ENCODE assay signal across 9 mouse cellular contexts in the genomic region with DNA sequence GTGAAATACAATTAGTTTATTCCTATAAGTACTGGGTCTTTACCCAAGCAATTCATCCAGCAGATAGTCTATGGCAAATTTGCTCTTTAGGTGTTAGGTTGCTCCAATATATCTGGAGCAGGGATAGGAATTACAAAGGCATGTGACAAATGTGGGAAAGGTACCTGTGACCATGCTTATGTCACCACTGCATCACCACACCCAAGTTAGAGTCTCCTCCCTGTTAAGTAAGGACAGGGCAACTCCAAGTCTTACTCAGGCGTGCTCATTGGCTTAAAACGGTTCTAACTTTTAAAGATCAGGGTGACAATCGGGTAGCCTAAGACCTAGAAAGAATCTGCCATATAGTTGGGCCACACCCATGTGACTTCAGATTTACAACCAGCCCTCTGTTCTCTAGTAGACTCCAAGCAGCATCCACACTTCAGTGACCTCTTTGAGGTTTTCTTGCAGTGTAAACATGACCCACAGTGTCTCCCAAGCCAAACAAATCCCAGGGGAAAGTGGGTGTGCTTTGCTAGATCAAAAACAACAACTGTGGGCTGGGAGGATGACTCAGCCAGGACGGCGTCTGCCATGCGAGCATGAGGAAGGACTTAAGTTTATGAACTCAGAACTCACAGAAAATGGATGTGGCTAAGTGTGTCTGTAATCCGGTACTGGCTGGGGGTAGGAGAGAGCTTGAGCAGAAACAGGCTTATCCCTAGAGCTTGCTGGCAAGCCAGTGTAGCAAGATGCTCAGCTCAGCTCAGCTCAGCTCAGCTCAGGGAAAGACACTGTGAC. TPM values are rescaled to one million over a fixed set of nuclear protein-coding genes. Genes with fewer than 3 reads are reported as not detected.
DNase-seq lines count a peak whose midpoint lies in the region; ATAC-seq and TF ChIP-seq lines count a peak whose summit lies in the region.
"Had no signal": no experiment of that assay in that cellular context is flagged by ENCODE, and none has a peak within 500 bp of the region (broad histone marks: within the 10 kb centered on the region; RNA-seq: fewer than 3 reads in every experiment).

No protein-coding gene starts in this region.

- no peaks in the 10 kb centered on the region for H3K36me3 ChIP-seq in lung, embryonic 14.5 days (ENCODE audit: insufficient read depth)
- no peaks in the 10 kb centered on the region for H3K36me3 ChIP-seq in stomach, embryonic 15.5 days
- no peaks in the 10 kb centered on the region for H3K36me3 ChIP-seq in forebrain, embryonic 10.5 days (replicated peaks)
- H3K36me3 ChIP-seq in neural tube, embryonic 15.5 days, result no peaks in the 10 kb centered on the region
- H3K36me3 ChIP-seq: heart, embryonic 15.5 days had no signal

- no peak overlapping the region for H3K4me3 ChIP-seq in lung, embryonic 14.5 days (ENCODE audit: low read depth, low read length)
- H3K4me3 ChIP-seq in lung, adult 2 months (replicated peaks; ENCODE audit: extremely low read depth, low read depth, low read length), result no peak overlapping the region
- H3K4me3 ChIP-seq in stomach, embryonic 15.5 days (replicated peaks), result no peak overlapping the region
- H3K4me3 ChIP-seq in forebrain, embryonic 10.5 days, result no peak overlapping the region
- no peak overlapping the region for H3K4me3 ChIP-seq in neural tube, embryonic 15.5 days (replicated peaks)
- H3K4me3 ChIP-seq: heart, embryonic 15.5 days had no signal

- H3K9ac ChIP-seq in lung, embryonic 14.5 days, result no peak overlapping the region
- H3K9ac ChIP-seq in stomach, embryonic 15.5 days, result no peak overlapping the region
- H3K9ac ChIP-seq in neural tube, embryonic 15.5 days (replicated peaks), result no peak overlapping the region
- H3K9ac ChIP-seq: heart, embryonic 15.5 days had no signal

- peak; percentile 23 for DNase-seq in lung, embryonic 14.5 days
- no peak for DNase-seq in lung, adult 2 months
- peak; percentile 52 to 74 for DNase-seq in heart, adult 9 months (ENCODE audit: low spot score in 2 of 2)
- peak; percentile 40 for DNase-seq in large intestine, adult 2 months (ENCODE audit: low read depth, low spot score)
- DNase-seq in forebrain, embryonic 10.5 days (ENCODE audit: extremely low spot score, low spot score), result no peak
- DNase-seq in cerebellum, postnatal 4 days (ENCODE audit: low spot score in 2 of 2), result no peak

- TF ChIP-seq CTCF in lung, embryonic 14.5 days (IDR thresholded peaks at IDR 0.05; ENCODE audit: low read depth), result no peak
- TF ChIP-seq CTCF in lung, adult 2 months (IDR thresholded peaks at IDR 0.05; ENCODE audit: insufficient read depth, low read length), result no peak

- TF ChIP-seq POLR2A in lung, adult 2 months (IDR thresholded peaks at IDR 0.05; ENCODE audit: borderline replicate concordance, extremely low read depth, low read depth, low read length), result no peak

- H3K4me2 ChIP-seq in lung, embryonic 14.5 days, result no peak overlapping the region
- no peak overlapping the region for H3K4me2 ChIP-seq in stomach, embryonic 15.5 days
- no peak overlapping the region for H3K4me2 ChIP-seq in neural tube, embryonic 15.5 days
- H3K4me2 ChIP-seq: heart, embryonic 15.5 days had no signal

- H3K9me3 ChIP-seq in lung, embryonic 14.5 days (ENCODE audit: low read depth, low read length), result no peaks in the 10 kb centered on the region
- H3K9me3 ChIP-seq in stomach, embryonic 15.5 days, result no peaks in the 10 kb centered on the region
- no peaks in the 10 kb centered on the region for H3K9me3 ChIP-seq in forebrain, embryonic 10.5 days
- H3K9me3 ChIP-seq in neural tube, embryonic 15.5 days (replicated peaks), result no peaks in the 10 kb centered on the region
- H3K9me3 ChIP-seq: heart, embryonic 15.5 days had no signal

- peak; percentile 52 for ATAC-seq in lung, embryonic 14.5 days (ENCODE audit: insufficient read depth)
- 0 out of 2 replicates have a peak, but pooled peaks have one; percentile 53 for ATAC-seq in stomach, embryonic 15.5 days (ENCODE audit: insufficient read depth, low FRiP score, low read depth)
- ATAC-seq in neural tube, embryonic 15.5 days (ENCODE audit: low FRiP score), result no peak

- H3K4me1 ChIP-seq in lung, embryonic 14.5 days (ENCODE audit: insufficient read depth), result no peaks in the 10 kb centered on the region
- H3K4me1 ChIP-seq in lung, adult 2 months (ENCODE audit: control insufficient read depth, insufficient read depth, low read length), result no peaks in the 10 kb centered on the region
- H3K4me1 ChIP-seq in stomach, embryonic 15.5 days, result no peaks in the 10 kb centered on the region
- no peaks in the 10 kb centered on the region for H3K4me1 ChIP-seq in forebrain, embryonic 10.5 days
- no peaks in the 10 kb centered on the region for H3K4me1 ChIP-seq in neural tube, embryonic 15.5 days
- H3K4me1 ChIP-seq: heart, embryonic 15.5 days had no signal

- no peaks in the 10 kb centered on the region for H3K27me3 ChIP-seq in lung, embryonic 14.5 days (ENCODE audit: insufficient read depth, low read length)
- no peaks in the 10 kb centered on the region for H3K27me3 ChIP-seq in stomach, embryonic 15.5 days (replicated peaks)
- no peaks in the 10 kb centered on the region for H3K27me3 ChIP-seq in forebrain, embryonic 10.5 days (ENCODE audit: poor library complexity, severe bottlenecking)
- H3K27me3 ChIP-seq in neural tube, embryonic 15.5 days (replicated peaks), result no peaks in the 10 kb centered on the region
- H3K27me3 ChIP-seq: heart, embryonic 15.5 days had no signal

- WGBS in lung, embryonic 14.5 days, result 37% methylated on average over 7 of the region's 7 CpGs
- 40% methylated on average over 7 of the region's 7 CpGs for WGBS in lung, adult 2 months
- 7% methylated on average over 7 of the region's 7 CpGs for WGBS in large intestine, adult 2 months
- 27% methylated on average over 7 of the region's 7 CpGs for WGBS in stomach, embryonic 15.5 days
- WGBS in forebrain, embryonic 10.5 days, result 79% methylated on average over 7 of the region's 7 CpGs
- WGBS in neural tube, embryonic 15.5 days, result 70% methylated on average over 7 of the region's 7 CpGs

- H3K27ac ChIP-seq in lung, embryonic 14.5 days (ENCODE audit: low read depth), result no peak overlapping the region
- H3K27ac ChIP-seq in stomach, embryonic 15.5 days, result no peak overlapping the region
- H3K27ac ChIP-seq in forebrain, embryonic 10.5 days, result no peak overlapping the region
- H3K27ac ChIP-seq in neural tube, embryonic 15.5 days (replicated peaks), result no peak overlapping the region
- H3K27ac ChIP-seq: heart, embryonic 15.5 days had no signal

RNA-seq across cellular contexts. Expression of a gene that starts 33.5 kb away (rescaled TPM):
- 0.53 and 1.0 TPM in 2 replicates for polyA plus RNA-seq in lung, embryonic 14.5 days (2014; fragmentation: Nextera tagmentation; extraction: Ambion mirVana)
- 2.5 and 4.3 TPM in 2 replicates for polyA plus RNA-seq in lung, adult 2 months (2012; rRNA removed)
- 0.25 and 0.33 TPM in 2 replicates for polyA plus RNA-seq in large intestine, adult 2 months (2012; rRNA removed)
- polyA plus RNA-seq in stomach, embryonic 15.5 days (2015; fragmentation: Nextera tagmentation; extraction: Ambion mirVana), result 0.81 and 0.99 TPM in 2 replicates
- 0.22 and 0.29 TPM in 2 replicates for polyA plus RNA-seq in forebrain, embryonic 10.5 days (2016; fragmentation: Nextera tagmentation; extraction: Ambion mirVana)
- polyA plus RNA-seq in neural tube, embryonic 15.5 days (2015; fragmentation: Nextera tagmentation; extraction: Ambion mirVana), result 1.4 TPM in 2 replicates

Comparison
In these comparisons a context has a peak if more than half of its experiments do, and no peak if none do; other contexts are left out.
1. DNase-seq: peak in lung, embryonic 14.5 days (single experiment), heart, adult 9 months (2 of 2) and large intestine, adult 2 months (single experiment); none in lung, adult 2 months (single experiment), forebrain, embryonic 10.5 days (single experiment) and cerebellum, postnatal 4 days (0 of 2).